Mouse (Mus musculus) kidney, embryonic 14.5 days (tissue): ENCODE data around the gene Spats2. TPM values are rescaled to one million over a fixed set of nuclear protein-coding genes. Genes with fewer than 3 reads are reported as not detected.

ENCODE experiments used
- ATAC-seq: fragments of 200-750 bp; cut with Nextera tagmentation; 2 replicates; pipeline ENCODE4 v1.8.0; 2017; ENCODE audit warnings: moderate number of reproducible peaks, mild to moderate bottlenecking, moderate TSS enrichment, moderate library complexity; ENCODE audit not compliant: low FRiP score, low TSS enrichment
- H3K27ac ChIP-seq: fragments of 300-500 bp; sonication (generic); 2 replicates; pipeline ENCODE4 v1.5.1; 2014; ENCODE audit warnings: low read depth, mild to moderate bottlenecking, low read length, moderate library complexity, mixed read lengths
- H3K27me3 ChIP-seq: fragments of 300-500 bp; sonication (generic); 2 replicates; pipeline ENCODE4 v1.6.1; 2014; ENCODE audit warnings: mild to moderate bottlenecking, low read length; ENCODE audit not compliant: control insufficient read depth, insufficient read depth
- H3K36me3 ChIP-seq: fragments of 300-500 bp; sonication (generic); 2 replicates; pipeline ENCODE4 v1.6.1; 2014; ENCODE audit warnings: low read length, mixed read lengths; ENCODE audit not compliant: control insufficient read depth, insufficient read depth
- H3K4me1 ChIP-seq: fragments of 300-500 bp; sonication (generic); 2 replicates; pipeline ENCODE4 v1.6.1; 2014; ENCODE audit warnings: low read length, mixed read lengths; ENCODE audit not compliant: control insufficient read depth, insufficient read depth
- H3K4me2 ChIP-seq: fragments of 300-500 bp; sonication (generic); replicated peaks from 2 replicates; pipeline ENCODE4 v1.6.1; 2014; ENCODE audit warnings: low read depth, mild to moderate bottlenecking, low read length
- H3K4me3 ChIP-seq: fragments of 300-500 bp; sonication (generic); 2 replicates; pipeline ENCODE4 v1.5.1; 2014; ENCODE audit warnings: mild to moderate bottlenecking, low read length
- H3K9ac ChIP-seq: fragments of 300-500 bp; sonication (generic); 2 replicates; pipeline ENCODE4 v1.6.1; 2014; ENCODE audit warnings: low read depth, mild to moderate bottlenecking, low read length, moderate library complexity
- H3K9me3 ChIP-seq: fragments of 300-500 bp; sonication (generic); 2 replicates; pipeline ENCODE4 v1.6.1; 2016; ENCODE audit warnings: low read length; ENCODE audit not compliant: control insufficient read depth
- WGBS: fragments of 180-500 bp; shearing (Covaris S2); extraction: QIAGEN DNeasy Blood & Tissue Kit; methylation state at CpG from one replicate; pipeline ENCODE4 v1.1.7; 2014; 5-methylcytosine and 5-hydroxymethylcytosine counted together
- polyA plus RNA-seq: library from polyadenylated mRNA; unstranded; fragments of >200 nt; fragmentation: Nextera tagmentation; extraction: Ambion mirVana; gene quantifications from 2 replicates; pipeline ENCODE4 v1.2.1, GENCODE M21; 2014

Gene Spats2
- polyA plus RNA-seq, 1 experiment from 2014 or later: 55.2 TPM

GRCm38 (mm10) chr15:99198761-99199160, 73.0 kb downstream of the Spats2 start:
- Histone ChIP-seq H3K27me3 (no peaks in the 10 kb centered on the region), H3K9ac (no peak overlapping the region), H3K4me2 (no peak overlapping the region), H3K4me3 (no peak overlapping the region), H3K36me3 (peaks cover 45% of the 10 kb centered on the region), H3K4me1 (no peaks in the 10 kb centered on the region), H3K9me3 (no peaks in the 10 kb centered on the region), H3K27ac (no peak overlapping the region)
- no peak for ATAC-seq

DNA sequence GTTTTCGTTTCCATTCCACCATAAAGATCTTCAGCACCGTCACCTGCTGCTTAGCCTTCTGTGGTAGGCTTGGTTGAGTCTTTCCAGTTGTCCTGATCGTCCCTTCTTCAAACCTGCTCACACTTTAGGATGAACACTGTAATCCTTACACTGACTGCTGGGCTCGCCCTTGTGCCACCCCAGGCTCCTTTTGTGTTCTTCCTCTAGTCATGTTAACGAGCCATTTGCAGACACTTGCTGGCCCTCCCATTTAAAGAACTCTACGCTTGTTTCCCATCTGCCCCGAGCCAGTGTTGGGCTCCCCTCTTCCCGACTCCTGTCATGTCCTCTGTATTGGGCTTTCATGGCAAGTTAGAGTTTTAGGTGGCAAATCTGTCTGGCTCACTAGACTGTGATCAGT, 80.2 kb downstream of the Spats2 start:
- Histone ChIP-seq H3K4me2 (no peak overlapping the region), H3K27me3 (no peaks in the 10 kb centered on the region), H3K9me3 (no peaks in the 10 kb centered on the region), H3K4me1 (no peaks in the 10 kb centered on the region), H3K27ac (no peak overlapping the region), H3K9ac (no peak overlapping the region), H3K4me3 (no peak overlapping the region), H3K36me3 (peaks cover 60% of the 10 kb centered on the region)
- no peak for ATAC-seq
- 61% methylated on average over 8 of the region's 8 CpGs for WGBS

DNA sequence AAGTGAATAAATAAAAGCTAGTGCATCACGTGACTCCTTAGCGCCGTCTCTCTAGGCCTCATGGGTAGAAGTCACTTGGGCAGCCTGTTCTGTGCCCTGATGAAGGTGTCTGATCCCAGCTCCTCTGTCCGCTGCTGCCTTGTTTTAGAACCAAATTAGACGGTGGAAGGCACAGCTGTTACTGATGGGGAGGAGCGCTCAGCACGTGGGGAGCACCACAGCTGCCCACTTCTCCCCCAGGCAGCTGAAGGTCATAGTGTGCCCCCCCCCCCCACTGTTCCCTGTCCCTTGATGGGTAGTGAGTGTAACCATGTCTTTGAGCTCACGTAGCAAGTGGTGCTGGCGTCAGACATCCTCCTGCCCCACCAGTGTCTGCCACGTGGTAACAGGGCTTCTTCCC, 87.5 kb downstream of the Spats2 start:
- no peak for ATAC-seq
- H3K36me3 ChIP-seq: peaks cover 59% of the 10 kb centered on the region

GRCm38 (mm10) chr15:99214941-99215340, 89.2 kb downstream of the Spats2 start:
- Histone ChIP-seq H3K36me3 (peaks cover 44% of the 10 kb centered on the region), H3K4me2 (no peak overlapping the region), H3K4me3 (no peak overlapping the region), H3K9ac (no peak overlapping the region), H3K27me3 (0 out of 2 replicates have a peak, but pooled peaks cover 8% of the 10 kb centered on the region), H3K9me3 (no peaks in the 10 kb centered on the region; the same call in 1 of the 2 replicates), H3K27ac (no peak overlapping the region), H3K4me1 (no peaks in the 10 kb centered on the region)
- 90% methylated on average over 2 of the region's 2 CpGs for WGBS
- ATAC-seq: 0 out of 2 replicates have a peak, but pooled peaks have one; percentile 55

More for the DNA sequence above, 87.5 kb downstream of the Spats2 start:
- H3K27ac ChIP-seq: no peak overlapping the region
- H3K27me3 ChIP-seq: no peaks in the 10 kb centered on the region
- WGBS: 89% methylated on average over 10 of the region's 10 CpGs
- no peaks in the 10 kb centered on the region for H3K4me1 ChIP-seq
- no peak overlapping the region for H3K9ac ChIP-seq
- no peaks in the 10 kb centered on the region; the same call in 1 of the 2 replicates for H3K9me3 ChIP-seq
- H3K4me3 ChIP-seq: no peak overlapping the region
- H3K4me2 ChIP-seq: no peak overlapping the region

DNA sequence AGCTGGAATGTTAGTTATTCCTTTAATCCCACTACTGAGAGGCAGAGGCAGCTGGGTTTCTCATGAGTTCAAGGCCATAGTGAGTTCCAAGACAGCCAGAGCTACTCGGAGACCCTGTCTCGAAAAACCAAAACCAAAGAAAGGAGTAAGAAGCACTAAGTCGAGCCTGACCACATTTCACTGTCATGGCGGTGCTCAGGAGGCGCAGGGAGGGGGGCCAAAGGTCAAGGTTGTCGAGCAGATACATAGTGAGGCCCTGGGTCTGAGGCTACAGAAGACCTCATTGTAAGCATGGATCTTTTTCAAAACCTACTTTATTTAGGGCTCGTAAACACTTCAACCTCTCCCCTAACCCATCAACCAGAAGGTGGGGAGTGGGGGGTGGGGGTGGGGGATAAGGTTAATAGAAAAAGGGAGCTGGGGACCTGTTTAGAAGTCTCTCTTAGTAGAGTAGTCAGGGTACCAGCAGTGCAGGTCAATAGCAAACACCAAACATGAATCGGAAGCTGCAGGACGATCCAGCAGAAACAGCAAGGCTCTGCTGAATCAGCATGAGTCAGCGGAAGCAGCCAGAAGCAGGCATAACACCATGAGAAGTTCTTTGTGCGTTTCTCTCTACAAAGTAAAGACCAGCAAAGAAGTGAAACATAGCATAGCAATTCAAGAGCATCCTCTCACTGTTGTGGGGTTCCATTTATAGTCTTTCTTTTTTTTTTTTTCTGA, 90.2 kb downstream of the Spats2 start:
- 84% methylated on average over 11 of the region's 11 CpGs for WGBS
- H3K9me3 ChIP-seq: no peaks in the 10 kb centered on the region; the same call in 1 of the 2 replicates

GRCm38 (mm10) chr15:99217630-99218029, 91.9 kb downstream of the Spats2 start:
- Histone ChIP-seq H3K4me3 (no peak overlapping the region), H3K4me2 (no peak overlapping the region), H3K27ac (no peak overlapping the region), H3K4me1 (peaks cover 4% of the 10 kb centered on the region; the same call in 1 of the 2 replicates), H3K9ac (no peak overlapping the region), H3K27me3 (peaks cover 27% of the 10 kb centered on the region), H3K9me3 (no peaks in the 10 kb centered on the region; the same call in 1 of the 2 replicates), H3K36me3 (peaks cover 17% of the 10 kb centered on the region)
- 90% methylated on average over 4 of the region's 4 CpGs for WGBS
- ATAC-seq: no peak

More for the DNA sequence above, 90.2 kb downstream of the Spats2 start:
- H3K27ac ChIP-seq: no peak overlapping the region
- ATAC-seq: no peak
- H3K9ac ChIP-seq: no peak overlapping the region
- no peaks in the 10 kb centered on the region for H3K4me1 ChIP-seq
- H3K36me3 ChIP-seq: peaks cover 34% of the 10 kb centered on the region
- H3K4me2 ChIP-seq: no peak overlapping the region
- H3K4me3 ChIP-seq: no peak overlapping the region
- H3K27me3 ChIP-seq: peaks cover 10% of the 10 kb centered on the region; the same call in 1 of the 2 replicates

DNA sequence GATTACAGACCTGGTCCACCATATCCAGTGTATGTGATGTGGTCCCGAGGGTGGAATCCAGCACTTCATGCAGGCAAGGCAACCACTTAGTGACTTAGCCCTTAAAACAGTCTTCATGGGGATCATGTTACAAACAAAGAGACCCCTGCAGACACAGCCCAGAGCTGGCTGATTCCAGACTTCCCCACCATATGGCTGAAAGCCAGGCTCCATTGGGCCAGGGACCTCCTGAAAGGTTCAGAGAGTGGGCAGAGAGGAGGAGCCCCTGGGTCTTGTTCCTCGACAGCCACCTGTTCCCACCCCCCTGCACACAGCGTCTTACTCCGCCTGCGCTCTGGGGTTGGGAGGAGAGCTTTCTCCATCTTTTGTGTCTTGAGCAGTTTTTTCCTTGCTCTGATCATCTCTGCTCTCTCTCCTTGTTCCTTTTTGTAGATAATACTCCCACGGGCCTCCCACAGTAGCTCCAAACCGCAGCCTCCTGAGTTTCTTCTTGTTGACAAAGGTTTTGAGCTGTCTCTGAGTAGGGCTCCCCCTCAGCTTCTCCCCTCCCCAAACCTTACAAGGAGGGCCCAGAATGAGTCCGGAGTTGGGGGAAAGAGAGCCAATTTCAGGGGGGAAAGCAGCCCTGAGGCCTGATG, 95.7 kb downstream of the Spats2 start:
- Histone ChIP-seq H3K4me3 (no peak overlapping the region), H3K36me3 (no peaks in the 10 kb centered on the region), H3K4me2 (no peak overlapping the region), H3K9ac (no peak overlapping the region), H3K27me3 (peaks cover 63% of the 10 kb centered on the region), H3K27ac (no peak overlapping the region), H3K9me3 (no peaks in the 10 kb centered on the region), H3K4me1 (peaks cover 25% of the 10 kb centered on the region)
- 6% methylated on average over 8 of the region's 8 CpGs for WGBS
- no peak for ATAC-seq

DNA sequence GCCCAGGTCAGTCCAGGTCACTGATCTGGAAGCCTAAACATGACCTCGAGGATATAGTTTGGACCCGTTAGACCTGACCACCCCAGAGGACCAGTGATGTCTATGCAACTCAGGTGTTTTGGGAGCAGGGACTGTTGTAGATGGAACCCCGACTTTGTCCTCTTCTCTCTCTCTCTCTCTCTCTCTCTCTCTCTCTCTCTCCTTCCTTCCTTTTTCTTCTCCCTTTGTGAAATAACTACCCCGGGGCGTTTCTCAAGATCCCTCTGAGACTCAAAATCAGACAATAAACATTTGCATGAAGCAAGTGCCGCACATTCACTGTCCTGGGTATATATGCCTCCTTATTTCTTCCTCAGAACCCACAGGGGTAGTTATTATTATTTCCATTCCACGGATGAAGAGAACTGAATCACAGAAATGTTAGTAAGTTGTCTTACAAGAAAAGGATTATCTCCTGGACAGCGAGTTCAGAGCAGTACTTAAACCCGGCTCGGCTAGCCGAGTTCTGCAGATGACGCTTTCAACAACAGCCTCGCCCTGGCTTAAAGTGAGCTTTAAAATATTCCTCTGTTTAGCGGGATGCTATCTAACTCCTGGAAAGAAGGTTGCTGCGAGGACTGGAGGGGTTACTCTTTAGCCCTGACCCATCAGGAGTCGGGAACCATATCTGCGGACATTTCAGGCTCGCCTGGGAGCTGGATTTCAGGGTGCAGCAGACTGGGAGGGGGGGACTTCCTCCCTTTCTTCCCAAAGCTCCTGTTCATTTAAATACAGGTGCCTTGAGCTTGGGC, 97.3 kb downstream of the Spats2 start:
- peak overlapping the region; percentile 43 for H3K4me3 ChIP-seq
- no peak for ATAC-seq
- peaks cover 79% of the 10 kb centered on the region for H3K27me3 ChIP-seq
- WGBS: 8% methylated on average over 18 of the region's 18 CpGs
- H3K4me1 ChIP-seq: peaks cover 25% of the 10 kb centered on the region
- H3K4me2 ChIP-seq: peak overlapping the region; percentile 60
- no peaks in the 10 kb centered on the region for H3K9me3 ChIP-seq
- H3K9ac ChIP-seq: no peak overlapping the region
- no peaks in the 10 kb centered on the region for H3K36me3 ChIP-seq
- no peak overlapping the region for H3K27ac ChIP-seq
